Mouse (Mus musculus): ENCODE measurements at regions not wholly inside any gene's neighbourhood (a gene's known extent, or its start where the extent isn't known, plus 50 kb on each side); places are given as distances from the start of the nearest gene placed in this dataset.

GRCm38 (mm10) chr1:22206935-22207334, 245.2 kb upstream of the Kcnq5 start:
- TF ChIP-seq CTCF (conservative IDR thresholded peaks at IDR 0.05; ENCODE audit: low read length) (no peak), POU5F1 (IDR thresholded peaks at IDR 0.05; ENCODE audit: borderline replicate concordance, low read length) (no peak), NANOG (IDR thresholded peaks at IDR 0.05; ENCODE audit: borderline replicate concordance, low read length) (no peak)
